Mouse (Mus musculus) forebrain, embryonic 15.5 days (tissue): ENCODE data around the gene Sfi1. TPM values are rescaled to one million over a fixed set of nuclear protein-coding genes. Genes with fewer than 3 reads are reported as not detected.
A peak's percentile ranks its signal among the peaks of the same experiment; 100 is the strongest.
"Not testable (repeated sequence)": the region's sequence is repeated elsewhere in the genome, so short reads cannot be mapped to it uniquely, and the experiment has no call there.

Experiments
- ATAC-seq: fragments of 200-750 bp; cut with Nextera tagmentation; replicated peaks from 2 replicates; pipeline ENCODE4 v1.8.0; 2017; ENCODE audit warnings: mild to moderate bottlenecking, moderate TSS enrichment, moderate library complexity
- H3K27ac ChIP-seq: fragments of 300-500 bp; sonication (generic); replicated peaks from 2 replicates; pipeline ENCODE4 v1.5.1; 2015; ENCODE audit warnings: mild to moderate bottlenecking, inconsistent platforms
- H3K27me3 ChIP-seq: fragments of 300-500 bp; sonication (generic); 2 replicates; pipeline ENCODE4 v1.6.1; 2015; ENCODE audit warnings: inconsistent platforms
- H3K36me3 ChIP-seq: fragments of 300-500 bp; sonication (generic); 2 replicates; pipeline ENCODE4 v1.6.1; 2015; ENCODE audit warnings: mild to moderate bottlenecking, inconsistent platforms
- H3K4me1 ChIP-seq: fragments of 300-500 bp; sonication (generic); 2 replicates; pipeline ENCODE4 v1.6.1; 2015; ENCODE audit warnings: inconsistent platforms
- H3K4me2 ChIP-seq: fragments of 300-500 bp; sonication (generic); replicated peaks from 2 replicates; pipeline ENCODE4 v1.6.1; 2015; ENCODE audit warnings: mild to moderate bottlenecking, inconsistent platforms
- H3K4me3 ChIP-seq: fragments of 300-500 bp; sonication (generic); 2 replicates; pipeline ENCODE4 v1.5.1; 2015; ENCODE audit warnings: mild to moderate bottlenecking, inconsistent platforms
- H3K9ac ChIP-seq: fragments of 300-500 bp; sonication (generic); replicated peaks from 2 replicates; pipeline ENCODE4 v1.6.1; 2015; ENCODE audit warnings: mild to moderate bottlenecking, inconsistent platforms
- H3K9me3 ChIP-seq: fragments of 300-500 bp; sonication (generic); 2 replicates; pipeline ENCODE4 v1.6.1; 2016; ENCODE audit warnings: inconsistent platforms
- WGBS: fragments of 180-500 bp; shearing (Covaris S2); methylation state at CpG from one replicate; pipeline ENCODE4 v1.1.7; 2015; ENCODE audit warnings: mixed read lengths; 5-methylcytosine and 5-hydroxymethylcytosine counted together
- polyA plus RNA-seq: library from polyadenylated mRNA; unstranded; fragments of >200 nt; fragmentation: Nextera tagmentation; extraction: Ambion mirVana; gene quantifications from 2 replicates; pipeline ENCODE4 v1.2.1, GENCODE M21; 2015

Gene Sfi1
- polyA plus RNA-seq, 1 experiment from 2014 or later, result 16.2 TPM

GRCm38 (mm10) chr11:3135956-3136355, 57.3 kb downstream of the Sfi1 start:
- H3K9me3 ChIP-seq, result peaks cover 19% of the 10 kb centered on the region
- ATAC-seq, H3K27me3 ChIP-seq, H3K4me2 ChIP-seq, H3K4me3 ChIP-seq, H3K4me1 ChIP-seq, H3K36me3 ChIP-seq, H3K27ac ChIP-seq, H3K9ac ChIP-seq: not testable (repeated sequence)
- WGBS, result 95% methylated on average over 3 of the region's 3 CpGs

- ATAC-seq, H3K4me1 ChIP-seq, H3K9ac ChIP-seq, H3K27ac ChIP-seq, H3K4me3 ChIP-seq, H3K36me3 ChIP-seq, H3K4me2 ChIP-seq, H3K27me3 ChIP-seq: not testable (repeated sequence)
- WGBS, result 99% methylated on average over 5 of the region's 7 CpGs
- H3K9me3 ChIP-seq, result peaks cover 19% of the 10 kb centered on the region
Observed at GRCm38 (mm10) chr11:3135391-3135790, 57.9 kb downstream of the Sfi1 start.

- not testable (repeated sequence) for H3K4me2 ChIP-seq, H3K36me3 ChIP-seq, H3K27ac ChIP-seq, H3K4me3 ChIP-seq, H3K27me3 ChIP-seq, H3K4me1 ChIP-seq, H3K9ac ChIP-seq
- WGBS, result 75% methylated on average over 1 of the region's 4 CpGs
- H3K9me3 ChIP-seq, result peaks cover 17% of the 10 kb centered on the region
- peak; percentile 9; the same call in 1 of the 2 replicates for ATAC-seq
Observed at GRCm38 (mm10) chr11:3133360-3133759, 59.9 kb downstream of the Sfi1 start.

GRCm38 (mm10) chr11:3132957-3133356, 60.3 kb downstream of the Sfi1 start:
- not testable (repeated sequence) for H3K27me3 ChIP-seq, H3K4me2 ChIP-seq, H3K9ac ChIP-seq, H3K4me1 ChIP-seq, H3K36me3 ChIP-seq, H3K27ac ChIP-seq, H3K4me3 ChIP-seq
- WGBS, result 87% methylated on average over 3 of the region's 3 CpGs
- peaks cover 15% of the 10 kb centered on the region for H3K9me3 ChIP-seq
- ATAC-seq, result 0 out of 2 replicates have a peak, but pooled peaks have one; percentile 5

- not testable (repeated sequence) for H3K4me3 ChIP-seq, H3K4me2 ChIP-seq, H3K27ac ChIP-seq, H3K9ac ChIP-seq, H3K27me3 ChIP-seq, H3K36me3 ChIP-seq, H3K4me1 ChIP-seq
- WGBS, result 94% methylated on average over 10 of the region's 10 CpGs
- ATAC-seq, result peak; percentile 28
- peaks cover 16% of the 10 kb centered on the region for H3K9me3 ChIP-seq
Observed at GRCm38 (mm10) chr11:3132001-3132400, 61.3 kb downstream of the Sfi1 start.

- not testable (repeated sequence) for ATAC-seq
Observed at GRCm38 (mm10) chr11:3129852-3130251, 63.4 kb downstream of the Sfi1 start.

GRCm38 (mm10) chr11:3129276-3129675, 64.0 kb downstream of the Sfi1 start:
- H3K36me3 ChIP-seq, H3K4me1 ChIP-seq, ATAC-seq, H3K27ac ChIP-seq, H3K27me3 ChIP-seq, H3K4me3 ChIP-seq, H3K9ac ChIP-seq, H3K4me2 ChIP-seq: not testable (repeated sequence)
- H3K9me3 ChIP-seq, result peaks cover 17% of the 10 kb centered on the region
- 92% methylated on average over 2 of the region's 2 CpGs for WGBS

More at GRCm38 (mm10) chr11:3129852-3130251, 63.4 kb downstream of the Sfi1 start:
- not testable (repeated sequence) for H3K4me2 ChIP-seq, H3K4me1 ChIP-seq, H3K27me3 ChIP-seq, H3K27ac ChIP-seq, H3K9ac ChIP-seq, H3K4me3 ChIP-seq, H3K36me3 ChIP-seq
- 91% methylated on average over 6 of the region's 8 CpGs for WGBS
- peaks cover 17% of the 10 kb centered on the region for H3K9me3 ChIP-seq

- not testable (repeated sequence) for H3K27ac ChIP-seq, H3K4me2 ChIP-seq, H3K4me1 ChIP-seq, H3K4me3 ChIP-seq, H3K9ac ChIP-seq, H3K27me3 ChIP-seq, H3K36me3 ChIP-seq
- H3K9me3 ChIP-seq, result peaks cover 17% of the 10 kb centered on the region
- ATAC-seq, result peak; percentile 24
- WGBS, result 94% methylated on average over 5 of the region's 7 CpGs
Observed at GRCm38 (mm10) chr11:3127303-3127795, 65.9 kb downstream of the Sfi1 start.

- not testable (repeated sequence) for H3K4me2 ChIP-seq, H3K27me3 ChIP-seq, H3K36me3 ChIP-seq, H3K27ac ChIP-seq, H3K4me1 ChIP-seq, H3K9ac ChIP-seq, H3K4me3 ChIP-seq
- ATAC-seq, result peak; percentile 12
- 81% methylated on average over 6 of the region's 6 CpGs for whole genome bisulfite sequencing
- peaks cover 15% of the 10 kb centered on the region for H3K9me3 ChIP-seq
Observed at GRCm38 (mm10) chr11:3126478-3127302, 66.6 kb downstream of the Sfi1 start.

GRCm38 (mm10) chr11:3125922-3126321, 67.3 kb downstream of the Sfi1 start:
- H3K4me2 ChIP-seq, ATAC-seq, H3K27me3 ChIP-seq, H3K27ac ChIP-seq, H3K4me3 ChIP-seq, H3K36me3 ChIP-seq, H3K9ac ChIP-seq, H3K4me1 ChIP-seq: not testable (repeated sequence)
- peaks cover 15% of the 10 kb centered on the region for H3K9me3 ChIP-seq
- WGBS, result 79% methylated on average over 4 of the region's 4 CpGs

GRCm38 (mm10) chr11:3124932-3125810, 68.1 kb downstream of the Sfi1 start:
- H3K4me3 ChIP-seq, H3K36me3 ChIP-seq, H3K9ac ChIP-seq, ATAC-seq, H3K27ac ChIP-seq, H3K4me1 ChIP-seq, H3K27me3 ChIP-seq, H3K4me2 ChIP-seq: not testable (repeated sequence)
- H3K9me3 ChIP-seq, result peaks cover 15% of the 10 kb centered on the region
- WGBS, result 86% methylated on average over 19 of the region's 22 CpGs

- H3K9ac ChIP-seq, result no peak overlapping the region
- no peaks in the 10 kb centered on the region for H3K36me3 ChIP-seq
- H3K27ac ChIP-seq, result no peak overlapping the region
- no peak overlapping the region for H3K4me2 ChIP-seq
- H3K4me3 ChIP-seq, result no peak overlapping the region
- no peaks in the 10 kb centered on the region for H3K4me1 ChIP-seq
- H3K27me3 ChIP-seq, result no peaks in the 10 kb centered on the region
- peaks cover 20% of the 10 kb centered on the region for H3K9me3 ChIP-seq
- no peak for ATAC-seq
- WGBS, result 70% methylated on average over 3 of the region's 3 CpGs
Observed at GRCm38 (mm10) chr11:3114403-3114802, 78.9 kb downstream of the Sfi1 start.
